Mouse (Mus musculus): ENCODE data around the gene Ski.

Ski gene

DNA sequence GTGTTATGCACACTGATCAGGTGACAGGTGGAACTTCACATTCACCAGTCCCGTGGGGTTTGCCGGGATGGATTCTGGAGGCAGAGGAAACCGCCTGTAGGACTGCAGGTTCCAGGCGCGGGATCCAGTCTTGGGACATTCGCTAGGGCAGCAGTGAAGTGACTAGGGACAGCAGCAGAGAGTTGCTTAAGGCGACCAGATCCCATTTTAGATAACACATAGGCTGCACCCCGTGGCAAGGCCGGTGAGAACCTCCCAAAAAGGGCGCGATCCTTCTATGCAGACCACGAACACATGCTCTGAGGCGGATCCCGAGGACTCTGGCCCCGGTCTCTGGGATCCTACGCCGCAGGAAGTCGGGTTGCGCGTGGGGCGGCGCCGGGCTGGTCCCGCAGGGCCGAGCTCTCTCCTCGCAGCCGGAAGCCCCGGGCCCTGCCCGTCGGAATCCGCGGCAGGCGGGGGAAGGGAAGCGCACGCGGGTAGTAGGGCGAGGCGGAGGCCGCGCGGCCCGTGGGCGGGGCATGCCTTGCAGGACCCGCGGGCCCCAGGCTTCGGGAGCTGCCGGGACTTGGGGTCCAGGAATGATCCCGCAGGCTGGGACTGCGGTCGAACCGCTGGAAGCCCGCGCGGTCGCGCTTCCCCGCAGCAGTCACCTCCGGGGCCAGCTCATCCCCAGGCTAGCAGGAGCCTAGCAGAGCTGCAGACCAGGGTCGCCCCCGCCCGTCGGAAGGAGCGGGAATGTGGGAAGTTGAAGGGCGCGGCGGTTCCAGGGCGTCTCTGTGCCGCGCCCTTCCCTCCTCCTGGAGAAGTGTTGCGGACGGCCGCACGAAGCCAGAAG is 71.9 kb downstream of the Ski start:
- peak; percentile 94 for DNase-seq (ENCODE audit: low read depth, low spot score)

- no peak for DNase-seq (ENCODE audit: low read depth, low spot score)
Observed at GRCm38 (mm10) chr4:155149941-155150275, 72.5 kb downstream of the Ski start.

DNA sequence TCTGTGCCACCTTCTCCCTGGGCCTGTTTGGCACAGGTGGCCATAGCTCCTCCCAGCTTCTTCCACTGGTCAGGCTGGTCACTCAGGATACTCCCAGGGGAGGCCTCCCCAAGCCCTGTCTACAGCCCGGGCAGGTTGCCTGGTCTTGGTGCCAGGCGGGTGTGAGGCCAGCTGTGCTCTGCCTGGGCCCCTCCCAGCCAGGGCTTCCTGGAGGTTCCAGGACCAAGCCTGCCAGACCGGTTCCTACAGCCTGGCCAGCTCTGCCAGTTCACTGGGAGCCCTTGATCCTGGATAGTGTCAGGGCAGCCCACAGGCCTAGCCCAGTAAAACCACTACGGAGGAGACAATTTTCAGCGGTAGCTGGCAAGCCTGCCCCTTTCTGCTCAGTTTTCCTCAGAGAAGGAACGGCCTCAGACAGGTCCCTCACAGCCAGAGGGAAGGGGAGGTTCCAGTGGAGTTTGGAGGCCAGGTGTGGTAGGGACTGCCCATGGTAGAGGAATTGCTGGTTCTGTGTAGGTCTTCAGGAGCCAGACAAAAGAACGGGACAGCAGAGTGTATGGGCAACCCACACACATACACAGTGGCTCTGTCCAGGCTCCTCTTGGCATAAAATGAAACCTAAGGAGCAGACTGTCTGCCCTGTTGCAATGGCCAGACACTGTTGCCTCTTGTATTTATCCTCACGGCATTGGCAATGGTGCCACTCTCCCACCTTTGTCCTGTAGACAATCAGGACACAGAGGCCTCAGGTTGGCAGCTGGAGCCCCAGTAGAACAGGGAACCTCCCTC is 73.3 kb downstream of the Ski start:
- DNase-seq (ENCODE audit: low read depth, low spot score) = no peak

DNA sequence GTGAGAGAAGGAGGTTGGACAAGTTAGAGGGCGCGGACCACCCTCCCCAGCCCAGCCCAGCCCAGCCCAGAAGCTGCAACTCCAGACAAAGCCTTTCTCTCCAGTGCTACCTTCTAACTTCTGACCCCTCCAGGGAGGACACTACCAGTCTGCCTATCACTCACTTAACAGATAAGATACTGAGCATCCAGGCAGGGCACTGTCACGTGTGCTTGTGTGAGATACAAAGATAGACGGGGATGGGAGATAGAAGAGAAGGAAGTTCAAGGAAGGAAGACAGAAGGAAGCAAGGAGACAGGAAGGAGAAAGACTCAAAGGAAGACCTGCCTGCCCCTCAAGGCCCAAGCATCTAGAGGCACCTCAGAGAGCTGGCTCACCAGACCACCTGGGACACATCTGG is 73.9 kb downstream of the Ski start:
- DNase-seq (ENCODE audit: low read depth, low spot score) = no peak

GRCm38 (mm10) chr4:155146107-155146823 is 76.1 kb downstream of the Ski start:
- no peak for DNase-seq (ENCODE audit: low read depth, low spot score)

GRCm38 (mm10) chr4:155144548-155145180 is 77.7 kb downstream of the Ski start:
- no peak for DNase-seq (ENCODE audit: low read depth, low spot score)

- peak; percentile 51 for DNase-seq (ENCODE audit: low read depth, low spot score)
Observed at GRCm38 (mm10) chr4:155143871-155144502, 78.4 kb downstream of the Ski start.

DNA sequence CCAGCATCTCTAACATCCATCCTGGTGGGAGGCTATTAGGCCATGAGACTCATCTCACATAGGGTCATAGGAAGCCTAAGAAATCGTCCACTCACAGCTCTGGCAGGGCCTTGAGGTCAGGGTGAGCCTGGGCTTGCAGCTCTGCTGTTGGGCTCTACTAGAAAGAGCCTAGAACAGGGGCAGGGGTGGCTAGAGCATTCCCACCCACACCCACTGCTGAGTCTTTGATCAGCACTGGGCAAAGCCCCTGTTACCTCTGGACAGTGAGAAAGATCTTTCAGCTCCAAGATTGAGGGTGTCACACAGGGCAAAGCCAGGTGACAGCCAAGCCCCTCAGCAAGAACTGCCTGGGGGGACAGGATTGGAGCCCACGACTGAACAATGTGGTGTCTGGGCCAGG is 79.0 kb downstream of the Ski start:
- DNase-seq (ENCODE audit: low read depth, low spot score) = no peak

DNA sequence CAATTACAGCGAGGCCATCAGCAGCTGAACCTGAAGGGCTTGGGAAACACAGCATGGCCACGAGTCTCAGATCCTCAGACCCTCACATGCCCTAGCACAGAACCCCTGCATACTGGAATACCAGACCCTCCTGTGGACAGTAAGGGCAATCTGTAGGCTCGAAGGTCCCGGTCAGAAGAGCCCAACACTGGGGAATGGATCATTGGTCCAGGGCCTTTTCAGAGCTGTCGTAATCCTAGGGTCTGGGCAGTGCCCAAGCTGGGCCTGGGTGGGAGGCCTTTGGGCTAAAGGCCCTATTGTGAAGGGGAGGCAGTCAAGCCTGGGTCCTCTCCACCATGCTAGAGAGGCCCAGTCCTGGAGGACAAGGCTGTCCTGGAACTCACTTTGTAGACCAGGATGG is 79.6 kb downstream of the Ski start:
- DNase-seq (ENCODE audit: low read depth, low spot score) = no peak

- no peak for DNase-seq (ENCODE audit: low read depth, low spot score)
Observed at GRCm38 (mm10) chr4:155140795-155141265, 81.6 kb downstream of the Ski start.

DNA sequence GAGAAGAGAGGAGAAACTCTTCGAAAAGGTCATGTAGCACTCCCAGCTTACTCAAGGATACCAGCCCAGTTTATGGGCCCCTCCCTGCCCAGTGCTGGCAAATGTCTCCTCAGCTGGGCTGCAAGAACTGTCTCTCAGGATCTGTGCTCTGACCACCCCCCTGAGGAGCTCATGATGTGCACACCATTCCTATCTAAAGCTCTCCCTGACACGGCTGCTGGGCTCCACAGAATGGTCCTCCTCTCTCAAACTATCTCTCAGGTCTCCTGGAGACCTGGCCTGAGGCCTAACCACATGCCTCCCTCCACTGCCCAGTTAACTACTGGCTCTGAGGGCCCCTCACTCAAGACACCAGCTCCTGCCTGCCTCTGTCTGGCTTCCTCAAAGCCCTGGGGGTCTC is 82.2 kb downstream of the Ski start:
- DNase-seq (ENCODE audit: low read depth, low spot score) = no peak

- no peak for DNase-seq (ENCODE audit: low read depth, low spot score)
Observed at GRCm38 (mm10) chr4:155139281-155140045, 82.9 kb downstream of the Ski start.

- no peak for DNase-seq (ENCODE audit: low read depth, low spot score)
Observed at GRCm38 (mm10) chr4:155138451-155138850, 83.9 kb downstream of the Ski start.

GRCm38 (mm10) chr4:155137891-155138290 is 84.5 kb downstream of the Ski start:
- DNase-seq (ENCODE audit: low read depth, low spot score) = no peak

- no peak for DNase-seq (ENCODE audit: low read depth, low spot score)
Observed at GRCm38 (mm10) chr4:155135909-155136585, 86.3 kb downstream of the Ski start.

- no peak for DNase-seq (ENCODE audit: low read depth, low spot score)
Observed at GRCm38 (mm10) chr4:155134686-155135172, 87.7 kb downstream of the Ski start.

- DNase-seq (ENCODE audit: low read depth, low spot score) = no peak
Observed at GRCm38 (mm10) chr4:155133658-155134417, 88.6 kb downstream of the Ski start.

GRCm38 (mm10) chr4:155133188-155133587 is 89.2 kb downstream of the Ski start:
- DNase-seq (ENCODE audit: low read depth, low spot score) = no peak

GRCm38 (mm10) chr4:155130616-155131015 is 91.8 kb downstream of the Ski start:
- no peak for DNase-seq (ENCODE audit: low read depth, low spot score)

All from ZHBTc4 (cell line).